Mouse (Mus musculus): ENCODE data around the gene Apbb1. TPM values are rescaled to one million over a fixed set of nuclear protein-coding genes. Genes with fewer than 3 reads are reported as not detected.

Gene Apbb1
- polyA plus RNA-seq, 1 experiment from 2014 or later, result 45.6 TPM

DNA sequence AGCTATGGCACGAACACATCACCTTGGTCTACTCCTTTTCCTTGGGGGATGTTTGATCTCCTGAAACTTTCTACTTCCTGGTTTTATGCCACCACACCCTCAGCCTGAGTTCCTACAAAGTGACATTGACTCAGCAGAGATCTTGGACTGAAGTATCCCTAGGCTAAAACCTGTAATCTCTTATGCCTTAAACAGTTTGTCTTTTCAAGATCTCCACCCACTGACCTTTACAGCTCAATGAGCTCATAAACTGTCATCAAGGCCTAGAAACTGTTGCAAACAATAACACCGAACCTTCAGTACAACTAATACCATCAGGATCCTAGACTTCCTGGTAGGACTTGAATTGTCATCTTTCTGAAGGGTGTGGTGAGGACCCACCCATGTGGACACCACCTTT is 57.2 kb downstream of the Apbb1 start:
- no peak overlapping the region for H3K4me3 ChIP-seq (ENCODE audit: low read depth, low read length)
- no peak overlapping the region for H3K9ac ChIP-seq (ENCODE audit: low read depth, low read length)
- H3K36me3 ChIP-seq (ENCODE audit: control insufficient read depth, insufficient read depth, low read length), result no peaks in the 10 kb centered on the region
- no peak overlapping the region for H3K27ac ChIP-seq (replicated peaks; ENCODE audit: low read depth, low read length)
- H3K27me3 ChIP-seq (replicated peaks; ENCODE audit: control insufficient read depth, insufficient read depth, low read length), result no peaks in the 10 kb centered on the region
- ATAC-seq (ENCODE audit: low read depth) (no peak), DNase-seq (ENCODE audit: low spot score) (no peak)
- no peak overlapping the region for H3K4me2 ChIP-seq (ENCODE audit: low read depth, low read length)
- H3K9me3 ChIP-seq (ENCODE audit: control insufficient read depth, low read length), result no peaks in the 10 kb centered on the region
- H3K4me1 ChIP-seq (ENCODE audit: control insufficient read depth, insufficient read depth, low read length), result no peaks in the 10 kb centered on the region
- WGBS, result 90% methylated on average over 2 of the region's 2 CpGs

DNA sequence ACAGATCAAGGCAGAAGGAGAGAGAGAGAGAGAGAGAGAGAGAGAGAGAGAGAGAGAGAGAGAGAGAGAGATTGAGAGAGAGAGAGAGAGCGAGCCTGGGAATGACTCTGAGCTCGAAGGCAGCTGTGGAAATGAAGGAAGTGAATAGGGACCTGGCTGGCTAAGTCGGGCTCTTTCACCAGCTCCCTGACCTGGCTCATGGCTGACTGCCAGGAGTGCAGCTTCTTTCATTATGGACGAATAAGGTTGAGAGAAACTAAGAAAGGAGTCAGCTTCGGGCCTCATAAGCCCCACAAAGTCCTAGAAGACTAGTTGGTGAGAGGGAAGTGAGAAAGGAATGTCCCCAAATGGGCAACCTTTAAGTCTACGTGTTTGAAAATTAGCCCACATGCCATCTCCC is 61.3 kb downstream of the Apbb1 start:
- WGBS, result 10% methylated on average over 6 of the region's 6 CpGs
- no peaks in the 10 kb centered on the region for H3K9me3 ChIP-seq (ENCODE audit: control insufficient read depth, low read length)
- no peak overlapping the region for H3K4me2 ChIP-seq (ENCODE audit: low read depth, low read length)
- no peak overlapping the region for H3K27ac ChIP-seq (replicated peaks; ENCODE audit: low read depth, low read length)
- H3K9ac ChIP-seq (ENCODE audit: low read depth, low read length), result no peak overlapping the region
- no peaks in the 10 kb centered on the region for H3K27me3 ChIP-seq (replicated peaks; ENCODE audit: control insufficient read depth, insufficient read depth, low read length)
- H3K4me1 ChIP-seq (ENCODE audit: control insufficient read depth, insufficient read depth, low read length), result no peaks in the 10 kb centered on the region
- DNase-seq (ENCODE audit: low spot score), result no peak
- H3K4me3 ChIP-seq (ENCODE audit: low read depth, low read length), result no peak overlapping the region
- no peak for ATAC-seq (ENCODE audit: low read depth)
- no peaks in the 10 kb centered on the region for H3K36me3 ChIP-seq (ENCODE audit: control insufficient read depth, insufficient read depth, low read length)

- WGBS, result 66% methylated on average over 2 of the region's 2 CpGs
- no peak overlapping the region for H3K4me3 ChIP-seq (ENCODE audit: low read depth, low read length)
- no peak overlapping the region for H3K27ac ChIP-seq (replicated peaks; ENCODE audit: low read depth, low read length)
- ATAC-seq (ENCODE audit: low read depth), result no peak
- H3K9me3 ChIP-seq (ENCODE audit: control insufficient read depth, low read length), result no peaks in the 10 kb centered on the region
- H3K36me3 ChIP-seq (ENCODE audit: control insufficient read depth, insufficient read depth, low read length), result no peaks in the 10 kb centered on the region
- H3K9ac ChIP-seq (ENCODE audit: low read depth, low read length), result no peak overlapping the region
- H3K27me3 ChIP-seq (replicated peaks; ENCODE audit: control insufficient read depth, insufficient read depth, low read length), result no peaks in the 10 kb centered on the region
- no peak overlapping the region for H3K4me2 ChIP-seq (ENCODE audit: low read depth, low read length)
- DNase-seq (ENCODE audit: low spot score), result no peak
- 0 out of 2 replicates have a peak, but pooled peaks cover 2% of the 10 kb centered on the region for H3K4me1 ChIP-seq (ENCODE audit: control insufficient read depth, insufficient read depth, low read length)
Measured at GRCm38 (mm10) chr7:105519771-105520170, 61.7 kb downstream of the Apbb1 start.

DNA sequence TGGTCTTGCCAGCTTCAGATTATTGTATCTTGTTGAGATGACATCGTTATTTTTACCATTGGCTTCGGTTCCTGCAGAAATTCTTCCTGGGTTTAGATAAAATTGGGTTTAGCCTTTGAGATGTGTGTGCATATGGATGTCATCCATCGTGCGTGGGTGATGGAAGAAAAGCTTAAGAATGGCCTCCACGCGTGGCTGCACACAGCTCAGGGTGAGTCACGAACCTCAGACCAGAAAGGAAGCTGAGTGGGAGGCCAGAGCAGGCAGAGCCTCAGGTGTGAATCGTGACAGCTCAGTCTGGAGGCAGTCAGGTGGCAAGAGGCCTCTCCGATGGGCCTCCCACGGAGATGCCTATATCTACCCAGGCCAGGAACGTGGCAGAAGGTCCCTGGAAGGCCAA is 62.1 kb downstream of the Apbb1 start:
- Histone ChIP-seq H3K4me3 (ENCODE audit: low read depth, low read length) (no peak overlapping the region), H3K9ac (ENCODE audit: low read depth, low read length) (no peak overlapping the region), H3K36me3 (ENCODE audit: control insufficient read depth, insufficient read depth, low read length) (no peaks in the 10 kb centered on the region), H3K4me1 (ENCODE audit: control insufficient read depth, insufficient read depth, low read length) (peaks cover 4% of the 10 kb centered on the region; the same call in 1 of the 2 replicates), H3K27ac (replicated peaks; ENCODE audit: low read depth, low read length) (no peak overlapping the region), H3K9me3 (ENCODE audit: control insufficient read depth, low read length) (no peaks in the 10 kb centered on the region), H3K4me2 (ENCODE audit: low read depth, low read length) (no peak overlapping the region), H3K27me3 (replicated peaks; ENCODE audit: control insufficient read depth, insufficient read depth, low read length) (no peaks in the 10 kb centered on the region)
- ATAC-seq (ENCODE audit: low read depth), result no peak
- WGBS, result 70% methylated on average over 11 of the region's 11 CpGs
- no peak for DNase-seq (ENCODE audit: low spot score)

- no peak for ATAC-seq (ENCODE audit: low read depth)
Measured at GRCm38 (mm10) chr7:105516669-105517360, 64.6 kb downstream of the Apbb1 start.

GRCm38 (mm10) chr7:105515178-105515577 is 66.3 kb downstream of the Apbb1 start:
- WGBS, result 7% methylated on average over 5 of the region's 5 CpGs
- Histone ChIP-seq H3K36me3 (ENCODE audit: control insufficient read depth, insufficient read depth, low read length) (no peaks in the 10 kb centered on the region), H3K27ac (replicated peaks; ENCODE audit: low read depth, low read length) (no peak overlapping the region), H3K27me3 (replicated peaks; ENCODE audit: control insufficient read depth, insufficient read depth, low read length) (no peaks in the 10 kb centered on the region), H3K9me3 (ENCODE audit: control insufficient read depth, low read length) (no peaks in the 10 kb centered on the region), H3K4me1 (ENCODE audit: control insufficient read depth, insufficient read depth, low read length) (peaks cover 5% of the 10 kb centered on the region; the same call in 1 of the 2 replicates), H3K9ac (ENCODE audit: low read depth, low read length) (no peak overlapping the region), H3K4me2 (ENCODE audit: low read depth, low read length) (no peak overlapping the region), H3K4me3 (ENCODE audit: low read depth, low read length) (no peak overlapping the region)
- peak; percentile 45; the same call in 1 of the 2 replicates for ATAC-seq (ENCODE audit: low read depth)
- DNase-seq (ENCODE audit: low spot score), result peak; percentile 70

More at GRCm38 (mm10) chr7:105516669-105517360, 64.6 kb downstream of the Apbb1 start:
- DNase-seq (ENCODE audit: low spot score), result no peak
- Histone ChIP-seq H3K27ac (replicated peaks; ENCODE audit: low read depth, low read length) (no peak overlapping the region), H3K9me3 (ENCODE audit: control insufficient read depth, low read length) (no peaks in the 10 kb centered on the region), H3K27me3 (replicated peaks; ENCODE audit: control insufficient read depth, insufficient read depth, low read length) (no peaks in the 10 kb centered on the region), H3K4me2 (ENCODE audit: low read depth, low read length) (no peak overlapping the region), H3K9ac (ENCODE audit: low read depth, low read length) (no peak overlapping the region), H3K4me1 (ENCODE audit: control insufficient read depth, insufficient read depth, low read length) (peaks cover 5% of the 10 kb centered on the region; the same call in 1 of the 2 replicates), H3K36me3 (ENCODE audit: control insufficient read depth, insufficient read depth, low read length) (no peaks in the 10 kb centered on the region), H3K4me3 (ENCODE audit: low read depth, low read length) (no peak overlapping the region)
- 37% methylated on average over 9 of the region's 9 CpGs for WGBS

GRCm38 (mm10) chr7:105514561-105514960 is 66.9 kb downstream of the Apbb1 start:
- H3K36me3 ChIP-seq (ENCODE audit: control insufficient read depth, insufficient read depth, low read length), result no peaks in the 10 kb centered on the region
- no peak for DNase-seq (ENCODE audit: low spot score)
- H3K4me3 ChIP-seq (ENCODE audit: low read depth, low read length), result no peak overlapping the region
- no peak overlapping the region for H3K27ac ChIP-seq (replicated peaks; ENCODE audit: low read depth, low read length)
- no peak overlapping the region for H3K4me2 ChIP-seq (ENCODE audit: low read depth, low read length)
- no peak for ATAC-seq (ENCODE audit: low read depth)
- H3K4me1 ChIP-seq (ENCODE audit: control insufficient read depth, insufficient read depth, low read length), result peaks cover 5% of the 10 kb centered on the region; the same call in 1 of the 2 replicates
- H3K9me3 ChIP-seq (ENCODE audit: control insufficient read depth, low read length), result no peaks in the 10 kb centered on the region
- no peak overlapping the region for H3K9ac ChIP-seq (ENCODE audit: low read depth, low read length)
- WGBS, result 47% methylated on average over 5 of the region's 5 CpGs
- H3K27me3 ChIP-seq (replicated peaks; ENCODE audit: control insufficient read depth, insufficient read depth, low read length), result no peaks in the 10 kb centered on the region

GRCm38 (mm10) chr7:105513845-105514291 is 67.6 kb downstream of the Apbb1 start:
- Histone ChIP-seq H3K36me3 (ENCODE audit: control insufficient read depth, insufficient read depth, low read length) (no peaks in the 10 kb centered on the region), H3K4me2 (ENCODE audit: low read depth, low read length) (no peak overlapping the region), H3K9me3 (ENCODE audit: control insufficient read depth, low read length) (no peaks in the 10 kb centered on the region), H3K4me1 (ENCODE audit: control insufficient read depth, insufficient read depth, low read length) (peaks cover 5% of the 10 kb centered on the region; the same call in 1 of the 2 replicates), H3K27ac (replicated peaks; ENCODE audit: low read depth, low read length) (no peak overlapping the region), H3K9ac (ENCODE audit: low read depth, low read length) (no peak overlapping the region), H3K27me3 (replicated peaks; ENCODE audit: control insufficient read depth, insufficient read depth, low read length) (no peaks in the 10 kb centered on the region), H3K4me3 (ENCODE audit: low read depth, low read length) (no peak overlapping the region)
- WGBS, result 43% methylated on average over 5 of the region's 5 CpGs
- ATAC-seq (ENCODE audit: low read depth) (no peak), DNase-seq (ENCODE audit: low spot score) (no peak)

DNA sequence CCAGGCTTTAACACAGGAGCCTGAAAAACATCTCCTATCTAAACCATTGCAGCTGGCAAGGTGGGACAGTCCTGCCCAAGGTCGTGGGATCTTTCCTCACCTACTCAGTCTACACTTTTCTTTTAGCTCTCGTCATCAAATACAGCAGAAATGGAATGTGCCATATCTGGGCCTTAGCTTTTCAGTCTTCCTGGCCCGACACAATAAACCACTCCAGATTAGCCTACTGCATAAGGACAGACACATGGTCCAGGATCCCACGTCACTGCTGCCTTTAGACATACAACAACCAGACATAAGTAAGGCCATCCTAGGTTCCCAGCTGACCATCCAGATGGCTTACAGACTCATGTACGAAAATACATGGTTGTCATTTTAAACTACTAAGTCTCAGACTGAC is 71.3 kb downstream of the Apbb1 start:
- Histone ChIP-seq H3K9me3 (ENCODE audit: control insufficient read depth, low read length) (no peaks in the 10 kb centered on the region), H3K4me3 (ENCODE audit: low read depth, low read length) (no peak overlapping the region), H3K9ac (ENCODE audit: low read depth, low read length) (no peak overlapping the region), H3K27me3 (replicated peaks; ENCODE audit: control insufficient read depth, insufficient read depth, low read length) (no peaks in the 10 kb centered on the region), H3K4me2 (ENCODE audit: low read depth, low read length) (no peak overlapping the region), H3K27ac (replicated peaks; ENCODE audit: low read depth, low read length) (no peak overlapping the region), H3K36me3 (ENCODE audit: control insufficient read depth, insufficient read depth, low read length) (no peaks in the 10 kb centered on the region), H3K4me1 (ENCODE audit: control insufficient read depth, insufficient read depth, low read length) (peaks cover 5% of the 10 kb centered on the region; the same call in 1 of the 2 replicates)
- no peak for DNase-seq (ENCODE audit: low spot score)
- 79% methylated on average over 5 of the region's 5 CpGs for WGBS
- no peak for ATAC-seq (ENCODE audit: low read depth)
